Mouse (Mus musculus) heart, postnatal 0 days (tissue): ENCODE results near the gene Psapl1.

Experiments
- CTCF ChIP-seq: IDR thresholded peaks from 2 replicates; pipeline ENCODE4 v1.5.1; 2016; ENCODE audit warnings: antibody characterized with exemption, control low read depth, low read depth
- EP300 ChIP-seq: IDR thresholded peaks from 2 replicates; pipeline ENCODE4 v1.6.1; 2016; ENCODE audit warnings: antibody characterized with exemption, low read depth

- TF ChIP-seq CTCF = no peak
- no peak for TF ChIP-seq EP300
These were observed 12.5 kb upstream of the Psapl1 start for GRCm38 (mm10) chr5:36191285-36191684.
